Mouse (Mus musculus) midbrain, embryonic 15.5 days (tissue): ENCODE measurements at regions not wholly inside any gene's neighbourhood (a gene's known extent, or its start where the extent isn't known, plus 50 kb on each side); places are given as distances from the start of the nearest gene placed in this dataset.
A peak's percentile ranks its signal among the peaks of the same experiment; 100 is the strongest.

Experiments used
- ATAC-seq: fragments of 200-750 bp; cut with Nextera tagmentation; replicated peaks from 2 replicates; pipeline ENCODE4 v1.8.0; 2017; ENCODE audit warnings: moderate TSS enrichment
- H3K27ac ChIP-seq: fragments of 300-500 bp; sonication (generic); 2 replicates; pipeline ENCODE4 v1.5.1; 2015; ENCODE audit warnings: mild to moderate bottlenecking, inconsistent platforms
- H3K27me3 ChIP-seq: fragments of 300-500 bp; sonication (generic); replicated peaks from 2 replicates; pipeline ENCODE4 v1.6.1; 2015; ENCODE audit warnings: inconsistent platforms
- H3K36me3 ChIP-seq: fragments of 300-500 bp; sonication (generic); replicated peaks from 2 replicates; pipeline ENCODE4 v1.6.1; 2015; ENCODE audit warnings: inconsistent platforms
- H3K4me1 ChIP-seq: fragments of 300-500 bp; sonication (generic); 2 replicates; pipeline ENCODE4 v1.6.1; 2015; ENCODE audit warnings: inconsistent platforms
- H3K4me2 ChIP-seq: fragments of 300-500 bp; sonication (generic); 2 replicates; pipeline ENCODE4 v1.6.1; 2015; ENCODE audit warnings: inconsistent platforms, mild to moderate bottlenecking, moderate library complexity
- H3K4me3 ChIP-seq: fragments of 300-500 bp; sonication (generic); 2 replicates; pipeline ENCODE4 v1.5.1; 2015; ENCODE audit warnings: mild to moderate bottlenecking, inconsistent platforms
- H3K9ac ChIP-seq: fragments of 300-500 bp; sonication (generic); 2 replicates; pipeline ENCODE4 v1.6.1; 2015; ENCODE audit warnings: mild to moderate bottlenecking, inconsistent platforms
- H3K9me3 ChIP-seq: fragments of 300-500 bp; sonication (generic); 2 replicates; pipeline ENCODE4 v1.6.1; 2016; ENCODE audit warnings: inconsistent platforms
- WGBS: fragments of 180-500 bp; shearing (Covaris S2); methylation state at CpG from one replicate; pipeline ENCODE4 v1.1.7; 2015; ENCODE audit warnings: mixed read lengths; 5-methylcytosine and 5-hydroxymethylcytosine counted together

GRCm38 (mm10) chr12:25378036-25378645 lies 281.2 kb upstream of the Id2 start:
- no peak overlapping the region for H3K9ac ChIP-seq
- no peaks in the 10 kb centered on the region for H3K36me3 ChIP-seq
- 78% methylated on average over 6 of the region's 6 CpGs for whole genome bisulfite sequencing
- H3K4me1 ChIP-seq = peaks cover 10% of the 10 kb centered on the region
- no peak overlapping the region for H3K4me3 ChIP-seq
- no peak for ATAC-seq
- no peak overlapping the region for H3K27ac ChIP-seq
- H3K9me3 ChIP-seq = no peaks in the 10 kb centered on the region
- H3K4me2 ChIP-seq = no peak overlapping the region
- no peaks in the 10 kb centered on the region for H3K27me3 ChIP-seq

GRCm38 (mm10) chr12:25376451-25376850 lies 279.5 kb upstream of the Id2 start:
- Histone ChIP-seq H3K27ac (no peak overlapping the region), H3K36me3 (no peaks in the 10 kb centered on the region), H3K4me1 (peaks cover 10% of the 10 kb centered on the region), H3K9ac (no peak overlapping the region), H3K9me3 (no peaks in the 10 kb centered on the region), H3K27me3 (no peaks in the 10 kb centered on the region), H3K4me2 (peak overlapping the region; percentile 14; the same call in 1 of the 2 replicates), H3K4me3 (no peak overlapping the region)
- ATAC-seq = peak; percentile 63; the same call in 1 of the 2 replicates
- WGBS = 21% methylated on average over 8 of the region's 8 CpGs

GRCm38 (mm10) chr12:25367541-25367940 lies 270.6 kb upstream of the Id2 start:
- Histone ChIP-seq H3K27ac (no peak overlapping the region), H3K4me3 (no peak overlapping the region), H3K4me2 (no peak overlapping the region), H3K9ac (no peak overlapping the region), H3K4me1 (0 out of 2 replicates have a peak, but pooled peaks cover 4% of the 10 kb centered on the region), H3K9me3 (no peaks in the 10 kb centered on the region), H3K36me3 (no peaks in the 10 kb centered on the region), H3K27me3 (no peaks in the 10 kb centered on the region)
- 92% methylated on average over 1 of the region's 1 CpGs for WGBS
- ATAC-seq = no peak

GRCm38 (mm10) chr12:25365600-25366267 lies 268.8 kb upstream of the Id2 start:
- Histone ChIP-seq H3K4me1 (0 out of 2 replicates have a peak, but pooled peaks cover 4% of the 10 kb centered on the region), H3K36me3 (no peaks in the 10 kb centered on the region), H3K9me3 (no peaks in the 10 kb centered on the region), H3K9ac (no peak overlapping the region), H3K4me3 (no peak overlapping the region), H3K27ac (no peak overlapping the region), H3K4me2 (no peak overlapping the region), H3K27me3 (no peaks in the 10 kb centered on the region)
- no peak for ATAC-seq
- WGBS = 74% methylated on average over 3 of the region's 3 CpGs

GRCm38 (mm10) chr12:25364966-25365568 lies 268.1 kb upstream of the Id2 start:
- 86% methylated on average over 7 of the region's 7 CpGs for WGBS
- Histone ChIP-seq H3K27me3 (no peaks in the 10 kb centered on the region), H3K9ac (no peak overlapping the region), H3K36me3 (no peaks in the 10 kb centered on the region), H3K27ac (no peak overlapping the region), H3K4me1 (0 out of 2 replicates have a peak, but pooled peaks cover 4% of the 10 kb centered on the region), H3K4me3 (no peak overlapping the region), H3K9me3 (no peaks in the 10 kb centered on the region), H3K4me2 (no peak overlapping the region)
- ATAC-seq = no peak

- H3K4me2 ChIP-seq = no peak overlapping the region
- no peaks in the 10 kb centered on the region for H3K27me3 ChIP-seq
- 88% methylated on average over 9 of the region's 9 CpGs for WGBS
- H3K27ac ChIP-seq = no peak overlapping the region
- H3K4me3 ChIP-seq = no peak overlapping the region
- no peaks in the 10 kb centered on the region for H3K36me3 ChIP-seq
- 0 out of 2 replicates have a peak, but pooled peaks cover 4% of the 10 kb centered on the region for H3K4me1 ChIP-seq
- no peak overlapping the region for H3K9ac ChIP-seq
- H3K9me3 ChIP-seq = no peaks in the 10 kb centered on the region
- ATAC-seq = no peak
These were observed 266.9 kb upstream of the Id2 start for GRCm38 (mm10) chr12:25363839-25364238.

GRCm38 (mm10) chr12:25363341-25363740 lies 266.4 kb upstream of the Id2 start:
- Histone ChIP-seq H3K9me3 (no peaks in the 10 kb centered on the region), H3K27me3 (no peaks in the 10 kb centered on the region), H3K4me3 (no peak overlapping the region), H3K36me3 (no peaks in the 10 kb centered on the region), H3K4me1 (0 out of 2 replicates have a peak, but pooled peaks cover 4% of the 10 kb centered on the region), H3K4me2 (no peak overlapping the region), H3K27ac (no peak overlapping the region), H3K9ac (no peak overlapping the region)
- ATAC-seq = no peak
- 84% methylated on average over 3 of the region's 3 CpGs for WGBS

- WGBS = 94% methylated on average over 4 of the region's 4 CpGs
- Histone ChIP-seq H3K4me1 (0 out of 2 replicates have a peak, but pooled peaks cover 4% of the 10 kb centered on the region), H3K27me3 (no peaks in the 10 kb centered on the region), H3K4me3 (no peak overlapping the region), H3K27ac (no peak overlapping the region), H3K9ac (no peak overlapping the region), H3K9me3 (no peaks in the 10 kb centered on the region), H3K36me3 (no peaks in the 10 kb centered on the region), H3K4me2 (no peak overlapping the region)
- ATAC-seq = no peak
These were observed 265.8 kb upstream of the Id2 start for GRCm38 (mm10) chr12:25362771-25363170.

GRCm38 (mm10) chr12:25360726-25361125 lies 263.8 kb upstream of the Id2 start:
- H3K9me3 ChIP-seq = no peaks in the 10 kb centered on the region
- ATAC-seq = no peak
- no peak overlapping the region for H3K9ac ChIP-seq
- H3K27me3 ChIP-seq = no peaks in the 10 kb centered on the region
- WGBS = 91% methylated on average over 2 of the region's 2 CpGs
- H3K4me3 ChIP-seq = no peak overlapping the region
- no peak overlapping the region for H3K4me2 ChIP-seq
- H3K27ac ChIP-seq = no peak overlapping the region
- no peaks in the 10 kb centered on the region for H3K4me1 ChIP-seq
- no peaks in the 10 kb centered on the region for H3K36me3 ChIP-seq

- H3K36me3 ChIP-seq = no peaks in the 10 kb centered on the region
- no peak overlapping the region for H3K27ac ChIP-seq
- no peaks in the 10 kb centered on the region for H3K4me1 ChIP-seq
- no peak overlapping the region for H3K4me2 ChIP-seq
- no peaks in the 10 kb centered on the region for H3K9me3 ChIP-seq
- no peak for ATAC-seq
- H3K4me3 ChIP-seq = no peak overlapping the region
- no peak overlapping the region for H3K9ac ChIP-seq
- WGBS = 90% methylated on average over 5 of the region's 5 CpGs
- no peaks in the 10 kb centered on the region for H3K27me3 ChIP-seq
These were observed 263.0 kb upstream of the Id2 start for GRCm38 (mm10) chr12:25359931-25360330.

GRCm38 (mm10) chr12:25358846-25359525 lies 262.0 kb upstream of the Id2 start:
- Histone ChIP-seq H3K4me2 (no peak overlapping the region), H3K36me3 (no peaks in the 10 kb centered on the region), H3K4me3 (no peak overlapping the region), H3K9ac (no peak overlapping the region), H3K4me1 (no peaks in the 10 kb centered on the region), H3K27ac (no peak overlapping the region), H3K9me3 (no peaks in the 10 kb centered on the region), H3K27me3 (no peaks in the 10 kb centered on the region)
- WGBS = 83% methylated on average over 8 of the region's 8 CpGs
- ATAC-seq = no peak

GRCm38 (mm10) chr12:25356774-25357173 lies 259.8 kb upstream of the Id2 start:
- Histone ChIP-seq H3K4me1 (no peaks in the 10 kb centered on the region), H3K36me3 (no peaks in the 10 kb centered on the region), H3K9me3 (no peaks in the 10 kb centered on the region), H3K27ac (no peak overlapping the region), H3K27me3 (no peaks in the 10 kb centered on the region), H3K4me3 (no peak overlapping the region), H3K4me2 (no peak overlapping the region), H3K9ac (no peak overlapping the region)
- ATAC-seq = no peak
- WGBS = 96% methylated on average over 2 of the region's 2 CpGs
